Mouse (Mus musculus): ENCODE data around the gene D930007J09Rik. TPM values are rescaled to one million over a fixed set of nuclear protein-coding genes. Genes with fewer than 3 reads are reported as not detected.
A peak's percentile ranks its signal among the peaks of the same experiment; 100 is the strongest.

Gene D930007J09Rik
- total RNA-seq (2014; rRNA removed; ENCODE audit: low replicate concordance) (not detected in 2 replicates), polyA plus RNA-seq (2015; fragmentation: Nextera tagmentation; extraction: Ambion mirVana) (not detected in 2 replicates)

DNA sequence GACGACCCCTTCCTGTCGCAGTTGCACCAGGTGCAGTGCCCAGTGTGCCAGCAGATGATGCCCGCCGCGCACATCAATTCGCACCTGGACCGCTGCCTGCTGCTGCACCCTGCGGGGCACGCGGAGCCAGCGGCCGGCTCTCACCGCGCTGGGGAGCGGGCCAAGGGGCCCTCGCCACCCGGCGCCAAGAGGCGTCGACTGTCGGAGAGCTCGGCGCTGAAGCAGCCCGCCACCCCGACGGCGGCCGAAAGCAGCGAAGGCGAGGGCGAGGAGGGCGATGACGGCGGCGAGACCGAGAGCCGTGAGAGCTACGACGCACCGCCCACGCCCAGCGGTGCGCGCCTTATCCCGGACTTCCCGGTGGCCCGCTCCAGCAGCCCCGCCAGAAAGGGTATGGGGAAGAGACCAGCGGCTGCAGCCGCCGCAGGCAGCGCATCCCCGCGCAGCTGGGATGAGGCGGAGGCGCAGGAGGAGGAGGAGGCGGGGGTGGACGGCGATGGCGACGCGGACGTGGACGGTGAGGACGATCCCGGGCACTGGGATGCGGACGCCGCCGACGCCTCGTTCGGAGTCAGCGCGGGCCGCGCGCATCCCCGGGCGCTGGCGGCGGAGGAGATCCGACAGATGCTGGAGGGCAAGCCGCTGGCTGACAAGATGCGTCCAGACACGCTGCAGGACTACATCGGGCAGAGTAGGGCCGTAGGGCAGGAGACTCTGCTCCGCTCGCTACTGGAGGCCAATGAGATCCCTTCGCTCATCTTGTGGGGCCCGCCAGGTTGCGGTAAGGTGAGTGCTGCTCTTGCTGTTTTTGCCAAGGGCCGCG, at the start of gene D930007J09Rik:
D930007J09Rik (minus strand) TSS at position 591 of the 823 bp plus-strand sequence.
- Histone ChIP-seq H3K9me3 (replicated peaks; ENCODE audit: control insufficient read depth, low read length) (no peaks in the 10 kb centered on the region), H3K36me3 (replicated peaks; ENCODE audit: control insufficient read depth, insufficient read depth, low read length) (peaks cover 17% of the 10 kb centered on the region), H3K27ac (ENCODE audit: low read depth) (peak within 1 kb of the TSS; percentile 88), H3K9ac (replicated peaks; ENCODE audit: low read depth, low read length) (peak within 1 kb of the TSS; percentile 88), H3K4me2 (ENCODE audit: low read depth, low read length) (peak within 1 kb of the TSS; percentile 79), H3K27me3 (ENCODE audit: control insufficient read depth, insufficient read depth, low read length) (no peaks in the 10 kb centered on the region), H3K4me3 (ENCODE audit: low read depth, low read length) (peak within 1 kb of the TSS; percentile 87), H3K4me1 (ENCODE audit: control insufficient read depth, insufficient read depth) (peaks cover 32% of the 10 kb centered on the region)
- TF ChIP-seq EP300 (IDR thresholded peaks at IDR 0.05; ENCODE audit: low read depth) (no peak), CTCF (IDR thresholded peaks at IDR 0.05; ENCODE audit: low read depth) (no peak)
- ATAC-seq (ENCODE audit: insufficient read depth, low read depth) (peak; percentile 25), DNase-seq (ENCODE audit: low spot score) (no peak)
- WGBS = under 1% methylated on average over 80 of the region's 95 CpGs

DNA sequence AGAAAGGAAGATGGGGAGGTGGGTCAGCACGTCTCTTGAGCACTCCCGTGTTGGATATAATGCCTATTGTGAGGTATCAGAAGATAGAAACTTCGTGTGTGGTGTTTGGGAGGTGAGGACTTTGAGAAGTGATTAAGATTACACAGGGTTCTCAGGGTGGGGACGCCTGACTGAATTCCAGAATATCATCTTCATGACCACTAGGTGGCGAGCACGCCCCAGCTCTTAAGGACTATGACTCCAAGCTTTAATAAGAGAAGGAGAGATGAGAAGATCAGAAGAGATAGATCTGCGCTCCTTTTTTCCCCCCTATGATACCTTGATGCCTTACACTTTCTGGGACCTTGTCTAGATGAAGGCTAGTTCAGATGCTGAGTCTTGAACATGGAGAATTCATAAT, 49.3 kb upstream of the D930007J09Rik start:
- no peak for ATAC-seq (ENCODE audit: insufficient read depth, low read depth)

DNA sequence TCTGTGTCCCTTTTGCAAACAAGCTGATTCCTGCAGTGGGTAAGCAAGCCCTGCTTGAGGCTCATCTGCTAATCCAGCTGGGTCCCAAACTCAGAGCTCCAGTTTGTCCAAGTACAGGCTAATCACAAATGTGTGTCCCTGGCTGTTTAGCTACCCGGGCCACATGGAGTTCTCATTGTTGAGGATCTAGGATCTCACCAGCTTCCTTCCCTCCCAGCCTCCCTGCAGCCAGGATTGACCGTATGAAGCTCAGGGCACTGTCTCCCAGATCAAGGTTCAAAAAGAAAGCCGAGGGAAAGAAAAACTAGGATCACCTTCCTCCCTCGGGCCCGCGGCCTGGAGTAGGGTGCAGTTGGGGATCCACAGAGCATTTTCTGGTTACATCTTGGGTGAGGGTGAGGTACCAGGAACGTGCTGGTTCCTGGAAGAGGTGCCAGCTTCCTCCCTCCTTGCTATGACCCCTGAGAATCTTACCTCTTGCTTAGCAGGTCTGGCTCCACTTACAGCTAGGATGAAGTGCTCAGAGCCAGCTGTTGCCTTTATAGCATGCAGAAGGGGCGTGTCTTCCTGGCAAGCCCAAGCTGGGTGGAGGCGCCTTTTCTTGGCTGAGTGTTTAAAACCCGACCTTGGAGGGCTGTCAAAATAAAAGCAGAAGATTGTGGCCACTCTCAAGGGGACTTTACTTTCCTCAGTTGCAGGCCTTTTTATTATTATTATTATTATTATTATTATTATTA, 48.2 kb upstream of the D930007J09Rik start, which contains the start of gene Serpinb1a:
Serpinb1a (minus strand) TSS at position 518 of the 737 bp plus-strand sequence.
- no peaks in the 10 kb centered on the region for H3K9me3 ChIP-seq (replicated peaks; ENCODE audit: control insufficient read depth, low read length)
- DNase-seq (ENCODE audit: low spot score) = peak; percentile 63
- peak; percentile 82 for ATAC-seq (ENCODE audit: insufficient read depth, low read depth)
- H3K27me3 ChIP-seq (ENCODE audit: control insufficient read depth, insufficient read depth, low read length) = no peaks in the 10 kb centered on the region
- no peaks in the 10 kb centered on the region for H3K36me3 ChIP-seq (replicated peaks; ENCODE audit: control insufficient read depth, insufficient read depth, low read length)
- TF ChIP-seq EP300 (IDR thresholded peaks at IDR 0.05; ENCODE audit: low read depth) (no peak), CTCF (IDR thresholded peaks at IDR 0.05; ENCODE audit: low read depth) (no peak)
- WGBS = 40% methylated on average over 10 of the region's 10 CpGs
- peaks cover 18% of the 10 kb centered on the region for H3K4me1 ChIP-seq (ENCODE audit: control insufficient read depth, insufficient read depth)
- no peak within 1 kb of the TSS for H3K4me3 ChIP-seq (ENCODE audit: low read depth, low read length)
- H3K4me2 ChIP-seq (ENCODE audit: low read depth, low read length) = peak within 1 kb of the TSS; percentile 38
- no peak within 1 kb of the TSS for H3K27ac ChIP-seq (ENCODE audit: low read depth)
- H3K9ac ChIP-seq (replicated peaks; ENCODE audit: low read depth, low read length) = no peak within 1 kb of the TSS

More for the DNA sequence above, 49.3 kb upstream of the D930007J09Rik start:
- 7% methylated on average over 7 of the region's 7 CpGs for WGBS
- Histone ChIP-seq H3K27me3 (ENCODE audit: control insufficient read depth, insufficient read depth, low read length) (no peaks in the 10 kb centered on the region), H3K4me1 (ENCODE audit: control insufficient read depth, insufficient read depth) (peaks cover 18% of the 10 kb centered on the region), H3K9ac (replicated peaks; ENCODE audit: low read depth, low read length) (no peak overlapping the region), H3K4me3 (ENCODE audit: low read depth, low read length) (no peak overlapping the region), H3K4me2 (ENCODE audit: low read depth, low read length) (no peak overlapping the region), H3K36me3 (replicated peaks; ENCODE audit: control insufficient read depth, insufficient read depth, low read length) (no peaks in the 10 kb centered on the region), H3K9me3 (replicated peaks; ENCODE audit: control insufficient read depth, low read length) (no peaks in the 10 kb centered on the region), H3K27ac (ENCODE audit: low read depth) (no peak overlapping the region)
- peak; percentile 62 for DNase-seq (ENCODE audit: low spot score)
- TF ChIP-seq EP300 (IDR thresholded peaks at IDR 0.05; ENCODE audit: low read depth) (no peak), CTCF (IDR thresholded peaks at IDR 0.05; ENCODE audit: low read depth) (peak; percentile 82)

DNA sequence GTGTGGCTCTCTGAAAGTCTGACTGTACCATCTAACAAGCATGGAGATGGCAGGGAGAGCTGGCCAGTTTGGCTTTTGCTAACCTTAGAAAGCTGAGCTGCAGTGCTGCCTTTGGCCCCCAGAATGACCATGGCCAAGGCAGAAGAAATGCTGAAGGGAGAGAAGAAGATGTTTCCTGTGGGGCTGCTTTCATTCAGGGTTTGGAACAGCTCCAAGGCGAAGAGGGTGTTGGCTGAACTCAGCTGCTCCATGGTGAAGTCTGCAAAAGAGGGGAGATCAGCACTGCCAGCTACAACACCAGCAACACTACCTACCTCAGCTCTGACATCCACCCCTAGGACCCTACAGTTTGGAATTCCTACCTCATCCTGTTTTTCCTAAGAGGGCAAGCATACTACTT, 47.5 kb upstream of the D930007J09Rik start:
- Histone ChIP-seq H3K9ac (replicated peaks; ENCODE audit: low read depth, low read length) (no peak overlapping the region), H3K4me3 (ENCODE audit: low read depth, low read length) (no peak overlapping the region), H3K9me3 (replicated peaks; ENCODE audit: control insufficient read depth, low read length) (no peaks in the 10 kb centered on the region), H3K27ac (ENCODE audit: low read depth) (no peak overlapping the region), H3K36me3 (replicated peaks; ENCODE audit: control insufficient read depth, insufficient read depth, low read length) (no peaks in the 10 kb centered on the region), H3K4me2 (ENCODE audit: low read depth, low read length) (peak overlapping the region; percentile 38), H3K4me1 (ENCODE audit: control insufficient read depth, insufficient read depth) (peaks cover 18% of the 10 kb centered on the region), H3K27me3 (ENCODE audit: control insufficient read depth, insufficient read depth, low read length) (no peaks in the 10 kb centered on the region)
- no peak for TF ChIP-seq EP300 (IDR thresholded peaks at IDR 0.05; ENCODE audit: low read depth)
- TF ChIP-seq CTCF (IDR thresholded peaks at IDR 0.05; ENCODE audit: low read depth) = no peak
- 62% methylated on average over 1 of the region's 1 CpGs for WGBS
- no peak for DNase-seq (ENCODE audit: low spot score)
- no peak for ATAC-seq (ENCODE audit: insufficient read depth, low read depth)

DNA sequence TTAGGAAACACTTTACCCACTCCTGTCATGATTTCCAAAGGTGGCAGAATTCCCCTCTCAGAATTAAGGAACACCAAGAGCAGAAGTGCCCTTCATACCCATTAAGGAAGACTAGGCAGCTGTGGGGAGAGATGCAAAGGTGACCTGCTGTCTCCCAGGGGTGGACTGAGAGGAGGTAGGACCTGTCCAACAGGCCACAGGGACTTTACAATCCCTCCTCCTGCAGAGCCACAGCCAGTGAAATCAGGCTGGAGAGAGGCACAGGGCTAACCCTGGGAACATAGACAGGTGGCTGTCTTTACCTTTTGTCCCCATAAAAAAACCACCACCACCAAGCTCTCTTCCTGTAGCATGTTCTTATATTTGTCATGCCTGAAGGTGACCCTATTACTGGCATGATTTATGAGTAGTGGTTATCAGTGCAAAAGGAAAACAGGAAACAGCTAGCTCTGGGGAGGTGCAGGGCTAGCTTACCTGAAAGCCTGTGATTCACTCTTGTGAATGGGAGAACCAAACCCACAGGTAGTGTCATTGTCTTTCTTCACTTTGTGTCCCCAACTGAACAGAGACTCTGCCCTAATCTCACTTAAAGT, 47.0 kb upstream of the D930007J09Rik start:
- TF ChIP-seq EP300 (IDR thresholded peaks at IDR 0.05; ENCODE audit: low read depth) = no peak
- no peak for TF ChIP-seq CTCF (IDR thresholded peaks at IDR 0.05; ENCODE audit: low read depth)
- Histone ChIP-seq H3K27ac (ENCODE audit: low read depth) (no peak overlapping the region), H3K27me3 (ENCODE audit: control insufficient read depth, insufficient read depth, low read length) (no peaks in the 10 kb centered on the region), H3K9ac (replicated peaks; ENCODE audit: low read depth, low read length) (no peak overlapping the region), H3K36me3 (replicated peaks; ENCODE audit: control insufficient read depth, insufficient read depth, low read length) (no peaks in the 10 kb centered on the region), H3K9me3 (replicated peaks; ENCODE audit: control insufficient read depth, low read length) (no peaks in the 10 kb centered on the region), H3K4me3 (ENCODE audit: low read depth, low read length) (no peak overlapping the region), H3K4me1 (ENCODE audit: control insufficient read depth, insufficient read depth) (peaks cover 18% of the 10 kb centered on the region), H3K4me2 (ENCODE audit: low read depth, low read length) (peak overlapping the region; percentile 38; the same call in 1 of the 2 replicates)
- ATAC-seq (ENCODE audit: insufficient read depth, low read depth) = no peak
- DNase-seq (ENCODE audit: low spot score) = no peak

All from heart, postnatal 0 days (tissue).